ENCODE assay signal across 8 mouse cellular contexts in genomic region chr5:64230061-64230466, GRCm38 (mm10).
DNase-seq lines count a peak whose midpoint lies in the region; ATAC-seq and TF ChIP-seq lines count a peak whose summit lies in the region.

No protein-coding gene starts in this region.

- intact Hi-C loops in gastrocnemius, adult 2 months (cut with DNase I), result no loop called here

- peak; percentile 85 for ATAC-seq in activated CD4-positive, CD25-positive, alpha-beta regulatory T cell, adult 4 months
- peak; percentile 93 for ATAC-seq in hindbrain, postnatal 0 days
- peak; percentile 98 for ATAC-seq in megakaryocyte, adult 5-6 weeks (ENCODE audit: poor library complexity, severe bottlenecking)

- TF ChIP-seq CTCF in gastrocnemius, adult 2 months (IDR thresholded peaks at IDR 0.05), result no peak
- TF ChIP-seq CTCF in hindbrain, postnatal 0 days (IDR thresholded peaks at IDR 0.05; ENCODE audit: low read depth), result no peak

- H3K9ac ChIP-seq in hindbrain, postnatal 0 days (replicated peaks; ENCODE audit: low read length), result peak overlapping the region; percentile 61

- peak overlapping the region; percentile 85 for H3K4me3 ChIP-seq in gastrocnemius, adult 2 months
- peak overlapping the region; percentile 67 for H3K4me3 ChIP-seq in hindbrain, postnatal 0 days (ENCODE audit: low read length)

- H3K9me3 ChIP-seq in hindbrain, postnatal 0 days (ENCODE audit: low read length), result no peaks in the 10 kb centered on the region

- peak overlapping the region; percentile 100 for H3K4me2 ChIP-seq in hindbrain, postnatal 0 days (ENCODE audit: low read depth, low read length)

- 2% methylated on average over 37 of the region's 48 CpGs for WGBS in hindbrain, postnatal 0 days

- no peaks in the 10 kb centered on the region for H3K4me1 ChIP-seq in hindbrain, postnatal 0 days (ENCODE audit: insufficient read depth, low read length)

- H3K27me3 ChIP-seq in hindbrain, postnatal 0 days (ENCODE audit: insufficient read depth, low read length), result no peaks in the 10 kb centered on the region

- no peaks in the 10 kb centered on the region for H3K36me3 ChIP-seq in hindbrain, postnatal 0 days (ENCODE audit: insufficient read depth, low read length)

- peak; percentile 61 to 86 for DNase-seq in cerebellum, postnatal 4 days (ENCODE audit: low spot score in 2 of 2)
- DNase-seq in gastrocnemius, adult 2 months, result peak; percentile 94
- DNase-seq in hindbrain, postnatal 0 days (ENCODE audit: low spot score), result peak; percentile 93
- peak; percentile 21 to 63 for DNase-seq in left cerebral cortex, adult 8-10 months (ENCODE audit: low spot score in 2 of 2)
- peak; percentile 76 for DNase-seq in right cerebral cortex, adult 18-20 months
- peak; percentile 71 for DNase-seq in urinary bladder, postnatal 10 days (ENCODE audit: low spot score)

- H3K27ac ChIP-seq in gastrocnemius, adult 2 months, result peak overlapping the region; percentile 80
- peak overlapping the region; percentile 26; the same call in 1 of the 2 replicates for H3K27ac ChIP-seq in hindbrain, postnatal 0 days

Comparison
In these comparisons a context has a peak if more than half of its experiments do, and no peak if none do; other contexts are left out.
1. Peak in every context shown above with its lines: DNase-seq, ATAC-seq, H3K4me3 ChIP-seq and H3K27ac ChIP-seq.
2. DNase-seq: peak in every context shown above with its lines; median percentile 94 in gastrocnemius, adult 2 months; 93 in hindbrain, postnatal 0 days; 76 in right cerebral cortex, adult 18-20 months; 74 in cerebellum, postnatal 4 days; 71 in urinary bladder, postnatal 10 days; 42 in left cerebral cortex, adult 8-10 months.